Mouse (Mus musculus): Measurements from ENCODE around the gene Rasgef1a. TPM values are rescaled to one million over a fixed set of nuclear protein-coding genes. Genes with fewer than 3 reads are reported as not detected.

Gene Rasgef1a
- total RNA-seq (2021): 100 to 1,000 TPM; 199 to 208 TPM

- DNase-seq (ENCODE audit: low spot score in 2 of 2): peak; percentile 54 to 58
- intact Hi-C loops (cut with DNase I): loop anchor here (5.0 kb wide), 2 partner anchors 36 to 69 kb away; no protein-coding TSS in a partner anchor
Observed at GRCm38 (mm10) chr6:118010756-118011615, at the start of gene Rasgef1a. Gene Rasgef1a (plus strand): TSS chr6:118011438.

GRCm38 (mm10) chr6:117963201-117963600, 48.0 kb upstream of the Rasgef1a start:
- intact Hi-C loops (cut with DNase I): no loop called here
- no peak for DNase-seq (ENCODE audit: low spot score in 2 of 2)

GRCm38 (mm10) chr6:117966729-117967128, 44.5 kb upstream of the Rasgef1a start:
- intact Hi-C loops (cut with DNase I): no loop called here
- DNase-seq (ENCODE audit: low spot score in 2 of 2): no peak

DNA sequence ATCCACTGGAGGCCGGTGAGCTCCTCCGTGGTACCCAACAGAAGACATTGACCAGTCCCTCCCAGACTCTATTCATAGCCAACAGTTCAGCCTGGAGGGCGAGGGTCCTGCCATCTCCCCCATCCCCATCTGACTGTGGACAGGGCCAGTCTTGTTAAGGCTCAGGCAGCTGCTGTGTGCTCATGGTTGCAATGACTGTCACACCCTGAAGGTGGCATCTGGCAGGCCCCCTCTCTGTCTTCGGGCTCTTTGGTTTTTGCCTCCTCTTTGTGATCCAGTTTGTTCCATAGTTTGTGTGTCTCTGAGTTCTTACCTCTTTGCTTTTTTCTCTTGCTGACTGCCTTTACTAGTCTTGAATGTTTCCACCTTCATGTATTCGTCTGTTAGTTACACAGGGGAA, 24.1 kb upstream of the Rasgef1a start:
- no peak for DNase-seq (ENCODE audit: low spot score in 2 of 2)
- intact Hi-C loops (cut with DNase I): no loop called here

GRCm38 (mm10) chr6:117989209-117989608, 22.0 kb upstream of the Rasgef1a start:
- intact Hi-C loops (cut with DNase I): no loop called here
- DNase-seq (ENCODE audit: low spot score in 2 of 2): peak in 1 of 2 experiments; percentile 80

DNA sequence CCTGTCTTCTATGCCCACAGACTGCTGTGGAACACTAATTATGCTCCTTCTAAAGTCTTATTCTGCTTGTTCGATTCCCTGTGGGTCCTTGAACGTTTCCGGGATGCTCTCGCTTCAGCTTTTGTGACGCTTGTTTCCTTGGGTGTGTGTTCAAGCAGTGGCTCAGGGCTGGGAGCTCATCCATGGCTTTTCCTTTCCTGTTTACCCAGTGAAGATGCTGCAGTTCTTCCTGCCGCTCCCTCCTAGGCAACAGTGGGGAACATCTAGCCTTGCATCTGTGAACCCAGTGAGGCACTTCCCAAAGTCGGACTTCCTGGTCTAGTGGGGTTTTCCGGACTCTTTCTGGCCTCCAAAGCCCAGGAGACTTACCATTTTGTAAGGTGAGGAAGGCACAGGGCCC, 20.6 kb upstream of the Rasgef1a start:
- DNase-seq (ENCODE audit: low spot score in 2 of 2): no peak
- intact Hi-C loops (cut with DNase I): no loop called here

- DNase-seq (ENCODE audit: low spot score in 2 of 2): peak; percentile 50 to 81
- intact Hi-C loops (cut with DNase I): no loop called here
Observed at GRCm38 (mm10) chr6:117991297-117991696, 19.9 kb upstream of the Rasgef1a start.

- intact Hi-C loops (cut with DNase I): no loop called here
- peak in 1 of 2 experiments; percentile 20 for DNase-seq (ENCODE audit: low spot score in 2 of 2)
Observed at GRCm38 (mm10) chr6:117991928-117992327, 19.3 kb upstream of the Rasgef1a start.

DNA sequence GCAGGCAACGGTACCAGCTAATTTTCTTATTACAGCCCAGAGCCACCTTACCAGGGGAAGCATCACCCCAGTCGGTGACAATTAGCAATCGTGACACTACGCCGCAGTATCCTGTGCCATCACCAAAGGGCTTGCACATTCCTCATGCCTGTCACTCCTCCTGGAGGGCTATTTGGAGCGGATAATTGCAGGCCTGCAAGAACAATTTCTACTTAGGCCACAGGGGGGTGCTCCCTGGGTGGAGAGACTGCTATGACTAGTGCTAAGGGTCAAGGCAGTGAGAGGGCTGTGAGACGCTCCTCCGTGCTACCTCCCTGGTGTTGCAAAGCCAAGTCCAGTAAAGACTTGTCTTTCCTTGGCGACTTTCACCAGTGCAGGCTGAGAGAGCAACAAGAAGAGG, 16.1 kb upstream of the Rasgef1a start:
- intact Hi-C loops (cut with DNase I): no loop called here
- DNase-seq (ENCODE audit: low spot score in 2 of 2): no peak

DNA sequence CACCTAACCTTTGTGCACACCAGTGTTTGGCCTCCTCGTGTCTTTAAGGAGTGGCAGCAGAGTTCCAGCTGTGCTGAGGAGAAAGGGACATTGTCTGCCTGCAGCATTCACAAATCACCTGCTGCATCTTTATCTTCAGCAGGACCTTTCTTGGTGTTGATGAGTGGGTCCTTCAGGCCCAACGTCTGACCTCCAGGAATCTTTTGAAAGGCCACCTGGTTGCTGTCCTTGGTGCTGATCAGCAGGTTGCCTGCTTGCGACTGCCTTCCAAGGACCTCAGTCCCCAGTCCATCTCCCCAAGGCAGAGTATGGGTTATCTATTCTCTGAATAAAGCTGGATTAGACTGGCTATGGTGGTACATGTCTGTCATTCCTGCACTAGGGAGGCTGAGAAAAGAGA, 10.0 kb upstream of the Rasgef1a start:
- DNase-seq (ENCODE audit: low spot score in 2 of 2): no peak
- intact Hi-C loops (cut with DNase I): no loop called here

DNA sequence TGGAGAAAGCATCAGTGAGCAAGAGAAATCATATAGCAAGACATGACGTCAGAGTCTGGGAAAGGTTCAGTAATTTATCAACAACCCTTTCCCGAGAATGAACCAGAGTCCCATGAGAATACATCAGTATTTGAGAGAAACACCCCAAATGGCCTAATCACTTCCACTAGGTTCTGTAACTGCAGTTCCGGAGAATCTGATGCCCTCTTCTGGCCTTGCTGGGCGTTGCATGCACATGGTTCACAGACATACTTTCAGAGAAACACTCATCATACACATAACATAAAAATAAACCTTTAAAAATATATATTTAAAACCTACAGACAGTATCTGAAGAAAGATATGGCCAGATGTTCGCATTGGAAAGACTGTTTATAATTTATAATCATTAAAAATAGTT, 3.9 kb upstream of the Rasgef1a start:
- peak in 1 of 2 experiments; percentile 40 for DNase-seq (ENCODE audit: low spot score in 2 of 2)
- intact Hi-C loops (cut with DNase I): no loop called here

DNA sequence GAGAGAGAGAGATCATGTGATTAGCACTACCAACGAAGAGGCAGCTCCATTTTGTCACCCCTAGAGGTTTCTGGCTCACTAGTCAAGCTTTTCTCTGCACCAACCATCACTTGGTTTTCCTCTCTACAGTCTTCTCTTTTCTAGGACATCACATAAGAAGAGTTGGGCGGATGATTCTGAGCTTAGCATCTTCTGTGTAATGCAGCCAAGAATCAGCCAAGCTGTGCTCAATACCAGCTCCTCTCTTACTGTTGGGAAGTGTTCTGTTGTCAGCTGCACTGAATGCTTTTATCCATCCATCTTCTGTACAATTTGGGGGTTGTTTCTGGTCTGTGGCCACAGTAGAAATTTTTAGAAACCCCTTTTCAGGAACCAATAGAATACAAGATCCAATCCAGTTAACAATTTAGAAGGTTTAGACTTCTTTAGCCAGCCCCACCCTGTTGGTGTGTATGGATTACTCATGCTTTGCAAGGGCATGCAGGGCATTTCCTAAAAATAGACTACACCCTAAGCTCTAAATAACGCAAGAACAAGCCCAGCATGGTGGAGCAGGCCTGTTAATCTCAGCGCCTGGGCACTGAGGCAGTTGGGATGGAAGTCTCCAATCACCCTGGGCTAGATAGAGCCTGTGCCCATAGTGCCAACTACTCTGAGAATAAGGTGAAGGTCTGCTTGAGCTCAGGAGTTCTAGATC, 3.2 kb upstream of the Rasgef1a start:
- DNase-seq (ENCODE audit: low spot score in 2 of 2): peak; percentile 40 to 89
- intact Hi-C loops (cut with DNase I): no loop called here

DNA sequence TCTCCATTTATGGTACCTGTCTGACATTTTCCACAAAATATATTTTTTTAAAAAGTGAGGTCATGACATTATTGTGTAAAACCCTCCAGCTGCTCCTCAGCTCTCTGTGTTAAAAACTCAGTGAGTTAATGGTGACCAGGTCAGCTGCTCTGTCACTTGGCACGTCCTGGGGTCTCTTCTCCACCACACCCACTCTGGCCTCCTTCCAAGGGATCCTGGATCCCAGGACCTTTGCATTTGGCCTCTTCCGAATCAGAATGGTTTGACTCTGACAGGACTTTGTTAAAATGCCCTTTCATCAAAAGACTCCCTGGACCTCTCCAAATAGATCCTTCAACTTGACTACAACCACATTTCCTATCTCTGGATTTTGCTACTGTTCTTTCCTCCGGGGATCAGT, 982 bp upstream of the Rasgef1a start:
- DNase-seq (ENCODE audit: low spot score in 2 of 2): no peak
- intact Hi-C loops (cut with DNase I): loop anchor here (5.0 kb wide), 2 partner anchors 37 to 68 kb away; no protein-coding TSS in a partner anchor

GRCm38 (mm10) chr6:118011616-118012316, 528 bp downstream of the Rasgef1a start:
- peak; percentile 52 to 67 for DNase-seq (ENCODE audit: low spot score in 2 of 2)
- intact Hi-C loops (cut with DNase I): loop anchor here (2.0 to 5.0 kb wide), 3 partner anchors 36 to 69 kb away; no protein-coding TSS in a partner anchor

DNA sequence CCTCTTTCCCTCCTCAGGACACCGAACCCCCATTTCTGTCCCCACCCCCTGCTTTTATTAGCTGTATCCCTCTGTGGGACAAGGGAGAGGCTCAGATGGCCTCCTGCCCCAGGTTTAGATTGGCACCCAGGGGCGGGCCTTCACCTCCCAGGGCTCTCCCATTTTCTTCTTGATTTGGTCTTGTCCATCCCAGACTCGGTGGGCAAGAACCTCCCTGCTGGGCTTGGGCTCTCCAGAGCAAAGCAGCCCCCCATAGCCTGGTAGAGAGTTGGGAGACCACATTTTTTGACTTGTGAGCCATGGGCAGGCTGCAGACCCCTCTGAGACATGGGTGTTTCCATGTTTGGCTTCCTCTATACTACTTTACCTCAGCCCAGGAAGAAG, 1.1 kb downstream of the Rasgef1a start:
- DNase-seq (ENCODE audit: low spot score in 2 of 2): peak; percentile 26 to 28
- intact Hi-C loops (cut with DNase I): loop anchor here (2.0 to 5.0 kb wide), 3 partner anchors 35 to 70 kb away; no protein-coding TSS in a partner anchor

GRCm38 (mm10) chr6:118012987-118013866, 2.0 kb downstream of the Rasgef1a start:
- peak; percentile 77 to 96 for DNase-seq (ENCODE audit: low spot score in 2 of 2)
- intact Hi-C loops (cut with DNase I): loop anchor here (1.0 to 5.0 kb wide), 4 partner anchors 10 to 71 kb away; no protein-coding TSS in a partner anchor

DNA sequence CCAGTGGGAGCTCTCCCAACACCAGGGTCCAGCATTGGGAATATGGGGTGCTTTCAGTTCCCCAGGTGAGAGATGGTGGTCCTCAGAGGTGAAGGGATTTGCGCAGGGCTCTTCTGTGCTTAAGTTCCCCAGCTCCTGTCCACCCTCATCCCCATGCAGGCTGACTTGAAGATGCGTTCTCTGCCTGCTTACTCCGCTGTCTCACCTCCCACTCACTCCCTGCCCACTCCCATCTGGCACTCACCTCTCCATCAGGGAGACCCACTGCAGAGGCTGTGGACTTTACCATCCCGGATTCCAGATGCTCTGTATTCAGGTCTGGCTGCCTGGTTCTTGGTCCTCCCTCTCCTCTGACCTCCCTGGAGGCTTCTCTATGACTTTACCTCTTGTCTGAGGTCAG, 3.6 kb downstream of the Rasgef1a start:
- peak; percentile 69 to 92 for DNase-seq (ENCODE audit: low spot score in 2 of 2)
- intact Hi-C loops (cut with DNase I): loop anchor here (5.0 kb wide), 2 partner anchors 32 to 73 kb away; no protein-coding TSS in a partner anchor

GRCm38 (mm10) chr6:118015971-118016370, 4.7 kb downstream of the Rasgef1a start:
- intact Hi-C loops (cut with DNase I): no loop called here

GRCm38 (mm10) chr6:118018666-118019065, 7.4 kb downstream of the Rasgef1a start:
- intact Hi-C loops (cut with DNase I): no loop called here
- peak; percentile 64 to 72 for DNase-seq (ENCODE audit: low spot score in 2 of 2)

More at GRCm38 (mm10) chr6:118015971-118016370, 4.7 kb downstream of the Rasgef1a start:
- peak; percentile 74 to 90 for DNase-seq (ENCODE audit: low spot score in 2 of 2)
